Mouse (Mus musculus): ENCODE measurements around the gene Sec14l1. TPM values are rescaled to one million over a fixed set of nuclear protein-coding genes. Genes with fewer than 3 reads are reported as not detected.

The Sec14l1 gene
- polyA plus RNA-seq, 1 experiment: 22.8 TPM

DNA sequence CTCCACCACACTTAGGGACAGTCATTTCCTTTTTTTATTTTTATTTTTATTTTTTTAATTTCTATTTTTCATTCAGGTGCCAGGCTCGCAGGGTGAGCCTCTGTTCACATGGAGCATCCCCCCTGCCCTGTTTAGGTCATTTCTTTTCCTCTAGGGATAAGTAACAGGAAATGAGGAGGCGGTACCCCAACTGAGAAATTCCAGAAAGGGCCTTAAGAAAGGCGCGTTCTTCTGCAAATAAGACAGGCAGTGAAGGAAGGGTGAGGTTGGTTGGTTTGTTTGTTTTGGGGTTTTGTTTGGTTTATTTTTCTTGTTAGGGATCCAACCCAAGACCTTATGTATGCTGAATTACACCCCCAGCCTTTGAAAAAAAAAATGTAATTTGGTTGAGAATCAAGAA, 23.6 kb upstream of the Sec14l1 start:
- no peak overlapping the region for H3K4me3 ChIP-seq (replicated peaks; ENCODE audit: control insufficient read depth, low read depth, low read length)
- TF ChIP-seq CTCF (IDR thresholded peaks at IDR 0.05; ENCODE audit: control insufficient read depth, insufficient read depth, low read length) (no peak), POLR2A (IDR thresholded peaks at IDR 0.05; ENCODE audit: borderline replicate concordance, control insufficient read depth, low read depth, low read length) (no peak)
- peaks cover 1% of the 10 kb centered on the region; the same call in 1 of the 2 replicates for H3K4me1 ChIP-seq (ENCODE audit: control insufficient read depth, insufficient read depth, low read length)
- WGBS: 77% methylated on average over 4 of the region's 4 CpGs
- no peak overlapping the region for H3K27ac ChIP-seq (ENCODE audit: control insufficient read depth, insufficient read depth, low read depth, low read length, poor library complexity)

DNA sequence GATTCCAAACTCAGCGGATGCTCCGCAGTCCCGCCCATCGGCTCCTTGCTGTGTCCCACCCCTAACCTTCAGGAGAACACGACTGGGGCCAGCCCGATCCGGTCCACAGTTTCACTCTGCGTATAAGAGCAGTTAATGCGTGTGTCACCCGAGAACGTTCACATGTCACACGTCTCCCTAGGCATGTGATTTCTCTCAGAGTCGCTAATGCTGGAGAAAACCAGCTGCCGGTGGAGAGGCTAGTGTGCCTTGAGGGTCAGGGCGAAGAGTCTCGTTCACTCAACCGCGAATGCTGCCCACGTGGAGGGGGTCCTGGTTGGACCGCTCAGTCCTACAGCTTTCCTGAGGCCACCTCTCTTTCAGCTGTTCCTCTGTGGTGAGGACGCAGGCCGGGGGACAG, 23.1 kb upstream of the Sec14l1 start:
- TF ChIP-seq CTCF (IDR thresholded peaks at IDR 0.05; ENCODE audit: control insufficient read depth, insufficient read depth, low read length) (no peak), POLR2A (IDR thresholded peaks at IDR 0.05; ENCODE audit: borderline replicate concordance, control insufficient read depth, low read depth, low read length) (no peak)
- peaks cover 1% of the 10 kb centered on the region; the same call in 1 of the 2 replicates for H3K4me1 ChIP-seq (ENCODE audit: control insufficient read depth, insufficient read depth, low read length)
- no peak overlapping the region for H3K27ac ChIP-seq (ENCODE audit: control insufficient read depth, insufficient read depth, low read depth, low read length, poor library complexity)
- no peak overlapping the region for H3K4me3 ChIP-seq (replicated peaks; ENCODE audit: control insufficient read depth, low read depth, low read length)
- 49% methylated on average over 22 of the region's 22 CpGs for WGBS

DNA sequence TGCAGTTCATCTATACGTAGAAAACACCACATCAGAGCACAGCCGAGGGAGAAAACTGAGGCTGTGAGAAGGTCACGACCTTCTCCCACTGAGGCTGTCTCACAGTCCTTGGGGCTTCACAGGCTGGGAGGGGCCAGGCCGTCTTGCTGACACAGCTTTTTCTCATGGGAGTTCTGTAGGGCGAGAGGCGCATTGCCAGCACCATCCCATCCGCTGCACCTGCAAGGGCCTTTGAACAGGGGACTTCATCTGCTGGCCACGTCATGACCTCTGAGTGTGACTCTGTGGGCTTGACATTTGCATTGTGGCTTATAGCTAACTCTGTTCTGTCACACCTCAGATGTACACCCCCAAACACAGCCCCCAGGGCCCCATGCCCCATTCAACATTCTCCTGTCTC, 22.3 kb upstream of the Sec14l1 start:
- Histone ChIP-seq H3K4me3 (replicated peaks; ENCODE audit: control insufficient read depth, low read depth, low read length) (no peak overlapping the region), H3K27ac (ENCODE audit: control insufficient read depth, insufficient read depth, low read depth, low read length, poor library complexity) (no peak overlapping the region), H3K4me1 (ENCODE audit: control insufficient read depth, insufficient read depth, low read length) (peaks cover 1% of the 10 kb centered on the region; the same call in 1 of the 2 replicates)
- 63% methylated on average over 8 of the region's 8 CpGs for WGBS
- TF ChIP-seq CTCF (IDR thresholded peaks at IDR 0.05; ENCODE audit: control insufficient read depth, insufficient read depth, low read length) (no peak), POLR2A (IDR thresholded peaks at IDR 0.05; ENCODE audit: borderline replicate concordance, control insufficient read depth, low read depth, low read length) (peak; percentile 6; the same call in 1 of the 2 replicates)

DNA sequence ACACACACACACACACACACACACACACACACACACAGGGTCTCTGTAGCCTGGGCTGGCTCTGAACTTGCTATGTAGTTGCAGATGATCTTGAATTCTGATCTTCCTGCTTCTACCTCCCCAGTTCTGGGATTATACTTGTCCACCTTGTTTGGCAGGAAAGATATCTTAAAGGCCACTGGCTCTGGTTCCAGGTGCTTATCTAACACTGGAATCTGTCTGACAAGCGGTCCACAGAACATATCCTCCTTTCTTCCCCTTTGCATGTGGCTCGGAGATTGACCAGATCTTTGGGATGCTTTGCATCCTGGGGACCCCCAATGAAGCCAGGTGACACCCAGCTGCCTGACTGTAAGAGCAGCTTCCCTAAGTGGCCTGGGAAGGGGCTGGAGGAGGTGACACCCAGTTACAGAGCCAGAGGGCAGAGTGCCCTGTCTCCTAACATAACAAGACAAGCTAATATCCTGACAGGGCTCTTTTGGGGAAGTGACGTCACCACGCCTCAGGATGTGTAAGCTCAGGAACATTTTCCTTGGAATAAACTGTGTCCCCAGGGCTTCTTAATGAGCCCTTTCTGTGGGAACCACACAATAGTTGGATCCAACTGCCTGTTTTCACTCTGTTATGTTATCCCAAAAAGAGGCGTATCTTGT, 20.9 kb upstream of the Sec14l1 start:
- Histone ChIP-seq H3K27ac (ENCODE audit: control insufficient read depth, insufficient read depth, low read depth, low read length, poor library complexity) (no peak overlapping the region), H3K4me1 (ENCODE audit: control insufficient read depth, insufficient read depth, low read length) (no peaks in the 10 kb centered on the region), H3K4me3 (replicated peaks; ENCODE audit: control insufficient read depth, low read depth, low read length) (no peak overlapping the region)
- 43% methylated on average over 5 of the region's 5 CpGs for WGBS
- TF ChIP-seq POLR2A (IDR thresholded peaks at IDR 0.05; ENCODE audit: borderline replicate concordance, control insufficient read depth, low read depth, low read length) (no peak), CTCF (IDR thresholded peaks at IDR 0.05; ENCODE audit: control insufficient read depth, insufficient read depth, low read length) (no peak)

DNA sequence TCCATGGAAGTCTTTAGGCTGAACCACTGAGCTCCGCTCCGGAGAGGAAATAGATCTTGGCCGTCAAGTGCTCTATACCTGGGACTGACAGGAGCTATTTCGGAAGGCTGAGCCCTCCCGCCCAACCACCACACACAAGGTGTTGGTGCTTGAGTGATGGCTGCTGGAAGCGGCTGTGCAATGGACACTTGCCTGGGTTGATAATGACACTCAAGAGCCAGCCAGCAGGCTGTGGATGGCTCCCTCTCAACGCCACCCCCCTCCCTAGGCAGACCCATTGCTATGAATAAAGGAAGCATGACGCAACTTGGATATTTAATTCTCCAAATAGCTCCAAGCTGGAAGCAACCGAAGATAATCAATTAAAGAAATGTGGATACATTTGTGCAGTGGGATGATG, 20.3 kb upstream of the Sec14l1 start:
- H3K27ac ChIP-seq (ENCODE audit: control insufficient read depth, insufficient read depth, low read depth, low read length, poor library complexity): no peak overlapping the region
- TF ChIP-seq CTCF (IDR thresholded peaks at IDR 0.05; ENCODE audit: control insufficient read depth, insufficient read depth, low read length) (no peak), POLR2A (IDR thresholded peaks at IDR 0.05; ENCODE audit: borderline replicate concordance, control insufficient read depth, low read depth, low read length) (no peak)
- H3K4me1 ChIP-seq (ENCODE audit: control insufficient read depth, insufficient read depth, low read length): no peaks in the 10 kb centered on the region
- 77% methylated on average over 9 of the region's 9 CpGs for WGBS
- H3K4me3 ChIP-seq (replicated peaks; ENCODE audit: control insufficient read depth, low read depth, low read length): no peak overlapping the region

DNA sequence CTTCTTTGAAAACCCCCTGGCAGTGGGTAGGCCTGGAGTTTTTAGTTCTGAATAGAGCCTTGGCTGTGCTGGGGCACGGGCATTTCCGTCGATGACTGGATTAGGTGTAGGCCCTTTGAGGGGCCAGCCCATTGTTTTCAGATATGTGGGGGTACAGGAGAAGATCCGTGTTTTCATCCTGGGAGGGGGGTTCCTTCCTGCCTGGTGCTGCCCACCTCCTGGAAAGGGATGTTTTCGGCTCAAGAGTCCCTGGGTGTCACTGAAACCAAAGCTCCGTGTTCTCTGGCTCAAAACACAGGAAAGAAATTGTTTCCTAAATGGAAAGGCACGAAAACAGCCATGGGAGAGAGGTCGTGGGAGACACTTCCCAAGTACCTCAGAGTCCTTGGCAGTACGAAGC, 17.9 kb upstream of the Sec14l1 start:
- no peaks in the 10 kb centered on the region for H3K4me1 ChIP-seq (ENCODE audit: control insufficient read depth, insufficient read depth, low read length)
- 70% methylated on average over 9 of the region's 9 CpGs for WGBS
- no peak overlapping the region for H3K27ac ChIP-seq (ENCODE audit: control insufficient read depth, insufficient read depth, low read depth, low read length, poor library complexity)
- no peak overlapping the region for H3K4me3 ChIP-seq (replicated peaks; ENCODE audit: control insufficient read depth, low read depth, low read length)
- TF ChIP-seq CTCF (IDR thresholded peaks at IDR 0.05; ENCODE audit: control insufficient read depth, insufficient read depth, low read length) (no peak), POLR2A (IDR thresholded peaks at IDR 0.05; ENCODE audit: borderline replicate concordance, control insufficient read depth, low read depth, low read length) (no peak)

DNA sequence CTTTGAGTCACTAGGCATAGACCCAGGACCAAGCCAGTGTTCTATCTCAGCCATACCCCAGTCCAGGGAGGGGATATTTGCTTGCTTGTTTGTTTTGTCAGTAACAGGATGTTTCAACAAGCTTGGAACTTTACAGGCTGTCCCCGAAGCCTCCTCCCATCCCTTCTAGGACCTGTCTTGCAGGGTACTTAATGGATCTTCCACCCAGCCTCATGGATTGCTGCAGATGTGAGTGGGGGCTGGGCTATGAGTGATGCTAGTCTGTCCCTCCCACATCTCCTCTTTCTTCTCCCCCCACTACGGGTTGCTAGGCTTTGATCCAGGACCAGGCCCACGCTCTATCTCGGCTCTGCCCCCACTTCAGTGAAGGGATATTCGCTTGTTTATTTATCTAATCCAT, 16.8 kb upstream of the Sec14l1 start:
- H3K4me1 ChIP-seq (ENCODE audit: control insufficient read depth, insufficient read depth, low read length): peaks cover 2% of the 10 kb centered on the region; the same call in 1 of the 2 replicates
- TF ChIP-seq POLR2A (IDR thresholded peaks at IDR 0.05; ENCODE audit: borderline replicate concordance, control insufficient read depth, low read depth, low read length): no peak
- TF ChIP-seq CTCF (IDR thresholded peaks at IDR 0.05; ENCODE audit: control insufficient read depth, insufficient read depth, low read length): no peak
- H3K4me3 ChIP-seq (replicated peaks; ENCODE audit: control insufficient read depth, low read depth, low read length): no peak overlapping the region
- H3K27ac ChIP-seq (ENCODE audit: control insufficient read depth, insufficient read depth, low read depth, low read length, poor library complexity): no peak overlapping the region
- 61% methylated on average over 5 of the region's 5 CpGs for WGBS

DNA sequence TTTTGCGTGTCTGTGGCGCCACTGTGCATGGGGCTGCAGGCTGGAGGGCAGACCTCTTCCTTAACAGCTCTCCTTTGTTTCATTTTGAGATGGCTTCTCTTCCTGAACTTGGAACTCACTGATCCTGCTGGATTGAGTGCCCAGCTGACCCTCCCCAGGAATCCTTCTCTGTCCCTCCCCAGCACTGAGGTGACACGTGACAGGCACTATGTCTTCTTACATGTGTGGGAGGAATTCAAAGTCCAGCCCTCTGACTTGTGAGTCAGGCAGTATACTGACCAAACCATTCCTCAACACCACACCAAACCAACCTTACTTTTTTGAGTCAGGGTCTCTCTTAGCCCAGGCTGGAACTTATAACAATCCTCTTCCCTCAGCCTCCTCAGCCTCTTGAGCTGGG, 16.2 kb upstream of the Sec14l1 start:
- 52% methylated on average over 3 of the region's 3 CpGs for WGBS
- H3K27ac ChIP-seq (ENCODE audit: control insufficient read depth, insufficient read depth, low read depth, low read length, poor library complexity): no peak overlapping the region
- no peak overlapping the region for H3K4me3 ChIP-seq (replicated peaks; ENCODE audit: control insufficient read depth, low read depth, low read length)
- TF ChIP-seq CTCF (IDR thresholded peaks at IDR 0.05; ENCODE audit: control insufficient read depth, insufficient read depth, low read length) (no peak), POLR2A (IDR thresholded peaks at IDR 0.05; ENCODE audit: borderline replicate concordance, control insufficient read depth, low read depth, low read length) (no peak)
- peaks cover 2% of the 10 kb centered on the region; the same call in 1 of the 2 replicates for H3K4me1 ChIP-seq (ENCODE audit: control insufficient read depth, insufficient read depth, low read length)
